ENCODE assay signal across 34 mouse cellular contexts in the genomic region with DNA sequence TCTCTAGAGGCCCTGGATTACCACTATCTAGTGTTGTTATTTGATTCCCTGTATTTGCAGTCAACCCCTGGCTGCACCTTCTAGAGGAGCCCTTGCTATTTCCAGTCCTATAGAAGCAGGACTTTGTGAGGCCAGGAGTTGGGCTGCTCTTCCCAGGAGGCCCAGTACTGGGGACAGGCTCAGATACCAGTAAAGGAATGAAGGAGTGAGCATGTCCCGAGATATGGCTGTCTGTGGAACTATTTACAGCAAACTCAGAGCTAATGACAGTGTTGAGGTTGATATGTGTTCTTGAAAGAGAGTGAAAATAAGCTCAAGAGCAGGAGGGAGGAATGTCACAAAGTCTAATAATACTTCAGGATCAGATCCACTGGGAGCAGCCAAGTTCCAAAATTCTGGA. TPM values are rescaled to one million over a fixed set of nuclear protein-coding genes. Genes with fewer than 3 reads are reported as not detected.
DNase-seq lines count a peak whose midpoint lies in the region; ATAC-seq and TF ChIP-seq lines count a peak whose summit lies in the region.
"Had no signal": no experiment of that assay in that cellular context is flagged by ENCODE, and none has a peak within 500 bp of the region (broad histone marks: within the 10 kb centered on the region; RNA-seq: fewer than 3 reads in every experiment).

No protein-coding gene starts in this region.

- TF ChIP-seq EP300 in heart, postnatal 0 days (IDR thresholded peaks at IDR 0.05; ENCODE audit: low read depth): peak; percentile 58; the same call in 1 of the 2 replicates

- H3K27ac ChIP-seq in heart, embryonic 10.5 days: peak overlapping the region; percentile 75
- peak overlapping the region; percentile 89 for H3K27ac ChIP-seq in heart, embryonic 13.5 days (replicated peaks)
- peak overlapping the region; percentile 95 for H3K27ac ChIP-seq in heart, embryonic 16.5 days (ENCODE audit: low read length)
- H3K27ac ChIP-seq in heart, postnatal 0 days (ENCODE audit: low read depth): peak overlapping the region; percentile 96
- H3K27ac ChIP-seq: forebrain, embryonic 10.5 days; forebrain, embryonic 13.5 days; hindbrain, embryonic 12.5 days; hindbrain, embryonic 15.5 days; kidney, postnatal 0 days had no signal

- H3K9ac ChIP-seq in heart, embryonic 13.5 days: no peak overlapping the region
- H3K9ac ChIP-seq in heart, embryonic 16.5 days (ENCODE audit: low read length): peak overlapping the region; percentile 47; the same call in 1 of the 2 replicates
- no peak overlapping the region for H3K9ac ChIP-seq in heart, postnatal 0 days (replicated peaks; ENCODE audit: low read depth, low read length)
- H3K9ac ChIP-seq: forebrain, embryonic 13.5 days; hindbrain, embryonic 12.5 days; hindbrain, embryonic 15.5 days had no signal

- ATAC-seq in heart, embryonic 13.5 days (ENCODE audit: extremely low read depth, insufficient number of reproducible peaks, low FRiP score, low TSS enrichment): no peak; the same call in 1 of the 2 replicates
- peak; percentile 84 for ATAC-seq in heart, embryonic 16.5 days (replicated peaks; ENCODE audit: extremely low read depth, insufficient read depth, low FRiP score)
- ATAC-seq in heart, postnatal 0 days (ENCODE audit: insufficient read depth, low read depth): peak; percentile 88
- ATAC-seq: CD4-positive, CD25-positive, alpha-beta regulatory T cell, adult 4 months; forebrain, embryonic 13.5 days; forebrain, embryonic 16.5 days; intestine, postnatal 0 days had no signal

- no peaks in the 10 kb centered on the region for H3K27me3 ChIP-seq in heart, embryonic 10.5 days (ENCODE audit: insufficient read depth, poor library complexity, severe bottlenecking)
- H3K27me3 ChIP-seq in heart, embryonic 13.5 days (replicated peaks): no peaks in the 10 kb centered on the region
- H3K27me3 ChIP-seq in heart, embryonic 16.5 days (ENCODE audit: control insufficient read depth, insufficient read depth, low read length): no peaks in the 10 kb centered on the region
- H3K27me3 ChIP-seq in heart, postnatal 0 days (ENCODE audit: control insufficient read depth, insufficient read depth, low read length): no peaks in the 10 kb centered on the region
- H3K27me3 ChIP-seq: forebrain, embryonic 13.5 days; hindbrain, embryonic 12.5 days; hindbrain, embryonic 15.5 days had no signal

- DNase-seq in heart, embryonic 10.5 days (ENCODE audit: low spot score): no peak
- DNase-seq in heart, postnatal 25 days (ENCODE audit: low spot score): no peak
- no peak for DNase-seq in heart, postnatal 36 days
- peak; percentile 80 for DNase-seq in heart, postnatal 0 days (ENCODE audit: low spot score)
- DNase-seq in embryo, embryonic 9.5 days (ENCODE audit: extremely low spot score): no peak
- DNase-seq: adrenal gland, adult 2 months; adrenal gland, postnatal 14 days; cerebellum, adult 11-12 months; cerebellum, adult 8-10 months; cerebellum, postnatal 10 days; cerebellum, postnatal 36 days; embryo, embryonic 11 days; gastrocnemius, postnatal 14 days had no signal

- intact Hi-C loops in heart, postnatal 25 days (cut with DNase I): no loop called here
- intact Hi-C loops in heart, postnatal 36 days (cut with DNase I): loop anchor here (1.0 kb wide), 1 partner anchor 49 kb away; no protein-coding TSS in a partner anchor

- WGBS in heart, embryonic 10.5 days: 22% methylated on average over 1 of the region's 1 CpGs
- 30% methylated on average over 1 of the region's 1 CpGs for WGBS in heart, embryonic 13.5 days
- WGBS in heart, embryonic 16.5 days: 18% methylated on average over 1 of the region's 1 CpGs
- 21% methylated on average over 1 of the region's 1 CpGs for WGBS in heart, postnatal 0 days

- 0 out of 2 replicates have a peak, but pooled peaks have one; percentile 5 for TF ChIP-seq CTCF in heart, postnatal 0 days (IDR thresholded peaks at IDR 0.05; ENCODE audit: low read depth)

- H3K4me3 ChIP-seq in heart, embryonic 10.5 days: no peak overlapping the region
- no peak overlapping the region for H3K4me3 ChIP-seq in heart, embryonic 13.5 days
- H3K4me3 ChIP-seq in heart, embryonic 16.5 days (ENCODE audit: low read length): no peak overlapping the region
- no peak overlapping the region for H3K4me3 ChIP-seq in heart, postnatal 0 days (ENCODE audit: low read depth, low read length)
- H3K4me3 ChIP-seq: forebrain, embryonic 10.5 days; forebrain, embryonic 13.5 days; hindbrain, embryonic 12.5 days; hindbrain, embryonic 15.5 days had no signal

- peaks cover 18% of the 10 kb centered on the region for H3K4me1 ChIP-seq in heart, embryonic 10.5 days
- peaks cover 28% of the 10 kb centered on the region for H3K4me1 ChIP-seq in heart, embryonic 13.5 days
- H3K4me1 ChIP-seq in heart, embryonic 16.5 days (ENCODE audit: control insufficient read depth, insufficient read depth, low read length): peaks cover 22% of the 10 kb centered on the region
- peaks cover 27% of the 10 kb centered on the region for H3K4me1 ChIP-seq in heart, postnatal 0 days (ENCODE audit: control insufficient read depth, insufficient read depth)
- H3K4me1 ChIP-seq: forebrain, embryonic 10.5 days; forebrain, embryonic 13.5 days; hindbrain, embryonic 12.5 days; hindbrain, embryonic 15.5 days had no signal

- no peaks in the 10 kb centered on the region for H3K9me3 ChIP-seq in heart, embryonic 10.5 days
- H3K9me3 ChIP-seq in heart, embryonic 13.5 days: no peaks in the 10 kb centered on the region
- no peaks in the 10 kb centered on the region for H3K9me3 ChIP-seq in heart, embryonic 16.5 days (replicated peaks; ENCODE audit: control insufficient read depth, low read length)
- H3K9me3 ChIP-seq in heart, postnatal 0 days (replicated peaks; ENCODE audit: control insufficient read depth, low read length): no peaks in the 10 kb centered on the region
- H3K9me3 ChIP-seq: forebrain, embryonic 10.5 days; forebrain, embryonic 13.5 days; hindbrain, embryonic 12.5 days; hindbrain, embryonic 15.5 days had no signal

- no peaks in the 10 kb centered on the region for H3K36me3 ChIP-seq in heart, embryonic 10.5 days
- H3K36me3 ChIP-seq in heart, embryonic 13.5 days: no peaks in the 10 kb centered on the region
- H3K36me3 ChIP-seq in heart, embryonic 16.5 days (ENCODE audit: control insufficient read depth, insufficient read depth): no peaks in the 10 kb centered on the region
- no peaks in the 10 kb centered on the region for H3K36me3 ChIP-seq in heart, postnatal 0 days (replicated peaks; ENCODE audit: control insufficient read depth, insufficient read depth, low read length)
- H3K36me3 ChIP-seq: forebrain, embryonic 10.5 days; hindbrain, embryonic 12.5 days; hindbrain, embryonic 15.5 days had no signal

- peak overlapping the region; percentile 20 for H3K4me2 ChIP-seq in heart, embryonic 13.5 days
- H3K4me2 ChIP-seq in heart, embryonic 16.5 days (ENCODE audit: low read depth, low read length): 0 out of 2 replicates have a peak overlapping the region, but pooled peaks have one; percentile 14
- H3K4me2 ChIP-seq in heart, postnatal 0 days (ENCODE audit: low read depth, low read length): no peak overlapping the region
- H3K4me2 ChIP-seq: forebrain, embryonic 13.5 days; hindbrain, embryonic 12.5 days; hindbrain, embryonic 15.5 days had no signal

RNA-seq across cellular contexts. Expression of gene Ceacam15, which starts 1.7 kb away (rescaled TPM):
- 0.19 and 0.30 TPM in 2 replicates for polyA plus RNA-seq in heart, embryonic 10.5 days (2016; fragmentation: Nextera tagmentation; extraction: Ambion mirVana)
- total RNA-seq in heart, postnatal 25 days (2021): not detected
- 0.48 TPM in 2 replicates for polyA plus RNA-seq in heart, embryonic 13.5 days (2015; fragmentation: Nextera tagmentation; extraction: Ambion mirVana)
- not detected for total RNA-seq in heart, postnatal 36 days (2021)
- polyA plus RNA-seq in heart, embryonic 16.5 days (2015; fragmentation: Nextera tagmentation; extraction: Ambion mirVana): 0.86 and 1.0 TPM in 2 replicates
- 0.19 and 1.6 TPM in 2 replicates for total RNA-seq in heart, postnatal 0 days (2014; rRNA removed; ENCODE audit: low replicate concordance)
- 1.5 and 2.5 TPM in 2 replicates for polyA plus RNA-seq in heart, postnatal 0 days (2015; fragmentation: Nextera tagmentation; extraction: Ambion mirVana)
- total RNA-seq: adrenal gland, adult 2 months; adrenal gland, postnatal 14 days; adrenal gland, postnatal 4 days; gastrocnemius, adult 18-20 months; gastrocnemius, postnatal 14 days; hematopoietic stem cell, adult 5-6 weeks; MEL had no signal
- polyA plus RNA-seq: adrenal gland, adult 2 months; C2C12; embryonic facial prominence, embryonic 11.5 days; embryonic facial prominence, embryonic 14.5 days; forebrain, embryonic 10.5 days; forebrain, embryonic 13.5 days; forebrain, embryonic 16.5 days; gonadal fat pad, adult 2 months; hindbrain, embryonic 12.5 days; hindbrain, embryonic 15.5 days; intestine, embryonic 14.5 days; intestine, postnatal 0 days; kidney, adult 2 months; kidney, embryonic 14.5 days; kidney, postnatal 0 days had no signal

RNA-seq across cellular contexts. Expression of gene Ceacam9, which starts 47.9 kb away (rescaled TPM):
- polyA plus RNA-seq in heart, embryonic 10.5 days (2016; fragmentation: Nextera tagmentation; extraction: Ambion mirVana): not detected in 2 replicates
- not detected for total RNA-seq in heart, postnatal 25 days (2021)
- polyA plus RNA-seq in heart, embryonic 13.5 days (2015; fragmentation: Nextera tagmentation; extraction: Ambion mirVana): not detected in 2 replicates
- total RNA-seq in heart, postnatal 36 days (2021): not detected
- 0.33 TPM in 1 of 2 replicates, not detected in the other for polyA plus RNA-seq in heart, embryonic 16.5 days (2015; fragmentation: Nextera tagmentation; extraction: Ambion mirVana)
- total RNA-seq in heart, postnatal 0 days (2014; rRNA removed; ENCODE audit: low replicate concordance): not detected in 2 replicates
- not detected in 2 replicates for polyA plus RNA-seq in heart, postnatal 0 days (2015; fragmentation: Nextera tagmentation; extraction: Ambion mirVana)
- total RNA-seq: adrenal gland, adult 2 months; adrenal gland, postnatal 14 days; adrenal gland, postnatal 4 days; gastrocnemius, adult 18-20 months; gastrocnemius, postnatal 14 days; hematopoietic stem cell, adult 5-6 weeks; MEL had no signal
- polyA plus RNA-seq: adrenal gland, adult 2 months; C2C12; CD4-positive, CD25-positive, alpha-beta regulatory T cell, adult 4 months; embryonic facial prominence, embryonic 11.5 days; embryonic facial prominence, embryonic 14.5 days; forebrain, embryonic 10.5 days; forebrain, embryonic 13.5 days; hindbrain, embryonic 12.5 days; intestine, embryonic 14.5 days; intestine, postnatal 0 days; kidney, adult 2 months; kidney, embryonic 14.5 days; kidney, postnatal 0 days had no signal

RNA-seq across cellular contexts. Expression of gene Arhgap35, which starts 59.0 kb away (rescaled TPM):
- 18.3 and 20.0 TPM in 2 replicates for polyA plus RNA-seq in heart, embryonic 10.5 days (2016; fragmentation: Nextera tagmentation; extraction: Ambion mirVana)
- total RNA-seq in heart, postnatal 25 days (2021): 10 to 100 TPM; 34.2 to 35.8 TPM
- 13.0 and 13.3 TPM in 2 replicates for polyA plus RNA-seq in heart, embryonic 13.5 days (2015; fragmentation: Nextera tagmentation; extraction: Ambion mirVana)
- total RNA-seq in heart, postnatal 36 days (2021): 10 to 100 TPM; 32.0 to 35.1 TPM
- polyA plus RNA-seq in heart, embryonic 16.5 days (2015; fragmentation: Nextera tagmentation; extraction: Ambion mirVana): 12.9 and 16.0 TPM in 2 replicates
- total RNA-seq in heart, postnatal 0 days (2014; rRNA removed; ENCODE audit: low replicate concordance): 57.5 and 67.6 TPM in 2 replicates
- polyA plus RNA-seq in heart, postnatal 0 days (2015; fragmentation: Nextera tagmentation; extraction: Ambion mirVana): 9.7 and 10.0 TPM in 2 replicates
